Comparison of ENCODE assay signal across 1 mouse cellular context in genomic region chr9:21923036-21923435, GRCm38 (mm10).
TF ChIP-seq lines count a peak whose summit lies in the region.

No protein-coding gene starts in this region.

TF ChIP-seq in MEL, 35 proteins besides CTCF, POLR2A, EP300 and RAD21:
- TF ChIP-seq ETS1 (IDR thresholded peaks at IDR 0.05; ENCODE audit: low read depth, low read length) = no peak
- no peak for TF ChIP-seq TBP (IDR thresholded peaks at IDR 0.05; ENCODE audit: low read depth, low read length)
- TF ChIP-seq CHD2 (IDR thresholded peaks at IDR 0.05; ENCODE audit: low read length) = no peak
- no peak for TF ChIP-seq E2F4 (IDR thresholded peaks at IDR 0.05; ENCODE audit: borderline replicate concordance, low read depth, low read length)
- TF ChIP-seq BHLHE40 (IDR thresholded peaks at IDR 0.05; ENCODE audit: borderline replicate concordance, low read depth, low read length) = no peak
- no peak for TF ChIP-seq NRF1 (IDR thresholded peaks at IDR 0.05; ENCODE audit: insufficient read depth, low read depth, low read length, poor library complexity, severe bottlenecking)
- TF ChIP-seq JUND (IDR thresholded peaks at IDR 0.05; ENCODE audit: low read depth, low read length) = no peak
- TF ChIP-seq MEF2A (IDR thresholded peaks at IDR 0.05; ENCODE audit: extremely low read depth, insufficient replicate concordance, low read depth, low read length, poor library complexity, severe bottlenecking) = no peak
- TF ChIP-seq POLR2AphosphoS2 (IDR thresholded peaks at IDR 0.05; ENCODE audit: low read length) = no peak
- TF ChIP-seq ZMIZ1 (IDR thresholded peaks at IDR 0.05; ENCODE audit: low read depth, low read length) = no peak
- no peak for TF ChIP-seq SMC3 (IDR thresholded peaks at IDR 0.05; ENCODE audit: low read depth, low read length)
- TF ChIP-seq MXI1 (IDR thresholded peaks at IDR 0.05; ENCODE audit: low read depth, low read length) = no peak
- TF ChIP-seq MYC (IDR thresholded peaks at IDR 0.05; ENCODE audit: low read depth, low read length) = no peak
